Comparison of ENCODE assay signal across 9 mouse cellular contexts in genomic region chr8:81341191-81341590, GRCm38 (mm10). TPM values are rescaled to one million over a fixed set of nuclear protein-coding genes. Genes with fewer than 3 reads are reported as not detected.
DNase-seq lines count a peak whose midpoint lies in the region; ATAC-seq and TF ChIP-seq lines count a peak whose summit lies in the region.
"Had no signal": no experiment of that assay in that cellular context is flagged by ENCODE, and none has a peak within 500 bp of the region (broad histone marks: within the 10 kb centered on the region; RNA-seq: fewer than 3 reads in every experiment).

No protein-coding gene starts in this region.

- no peaks in the 10 kb centered on the region for H3K36me3 ChIP-seq in hindbrain, embryonic 11.5 days (ENCODE audit: control insufficient read depth, insufficient read depth, low read length)
- H3K36me3 ChIP-seq in liver, embryonic 14.5 days (replicated peaks; ENCODE audit: control insufficient read depth, insufficient read depth, low read depth), result no peaks in the 10 kb centered on the region

- no peaks in the 10 kb centered on the region for H3K9me3 ChIP-seq in hindbrain, embryonic 11.5 days (ENCODE audit: control insufficient read depth, low read length)
- no peaks in the 10 kb centered on the region for H3K9me3 ChIP-seq in liver, embryonic 14.5 days (ENCODE audit: control insufficient read depth, low read length)

- peak in 1 of 2 experiments; percentile 32 for DNase-seq in cerebellum, adult 2 months
- DNase-seq in cerebellum, adult 18-20 months, result no peak
- no peak for DNase-seq in hindbrain, embryonic 11.5 days (ENCODE audit: low spot score)
- DNase-seq in liver, embryonic 14.5 days (ENCODE audit: low read depth in 3 of 3, low spot score in 3 of 3), result no peak
- DNase-seq in testis, postnatal 10 days (ENCODE audit: low spot score), result no peak
- no peak for DNase-seq in spleen, postnatal 36 days (ENCODE audit: low spot score in 2 of 2)
- no peak for DNase-seq in c-Kit-positive CD71-positive TER-119-positive erythroid progenitor cells, embryonic 14.5 days (ENCODE audit: low spot score)

- H3K4me2 ChIP-seq in hindbrain, embryonic 11.5 days (replicated peaks; ENCODE audit: low read depth, low read length), result peak overlapping the region; percentile 74
- H3K4me2 ChIP-seq in liver, embryonic 14.5 days (ENCODE audit: low read depth), result peak overlapping the region; percentile 63; the same call in 1 of the 2 replicates

- peak; percentile 1 for ATAC-seq in CD4-positive, CD25-positive, alpha-beta regulatory T cell, adult 4 months
- ATAC-seq in hindbrain, embryonic 11.5 days (ENCODE audit: low FRiP score), result no peak
- ATAC-seq in liver, embryonic 14.5 days (ENCODE audit: insufficient read depth), result no peak

- H3K27me3 ChIP-seq in cerebellum, adult 2 months (ENCODE audit: control insufficient read depth, insufficient read depth, low read length), result no peaks in the 10 kb centered on the region
- no peaks in the 10 kb centered on the region for H3K27me3 ChIP-seq in hindbrain, embryonic 11.5 days (ENCODE audit: control insufficient read depth, insufficient read depth, low read length)
- no peaks in the 10 kb centered on the region; the same call in 1 of the 2 replicates for H3K27me3 ChIP-seq in liver, embryonic 14.5 days (ENCODE audit: control insufficient read depth, insufficient read depth, low read length)

- H3K9ac ChIP-seq in hindbrain, embryonic 11.5 days (ENCODE audit: low read depth, low read length), result no peak overlapping the region
- H3K9ac ChIP-seq in liver, embryonic 14.5 days (replicated peaks), result no peak overlapping the region

- TF ChIP-seq CTCF in cerebellum, adult 2 months (IDR thresholded peaks at IDR 0.05; ENCODE audit: borderline replicate concordance, insufficient read depth, low read depth, low read length), result no peak
- no peak for TF ChIP-seq CTCF in liver, embryonic 14.5 days (IDR thresholded peaks at IDR 0.05; ENCODE audit: low read depth)

- H3K27ac ChIP-seq in cerebellum, adult 2 months (ENCODE audit: insufficient read depth, low read length), result peak overlapping the region; percentile 24; the same call in 1 of the 2 replicates
- H3K27ac ChIP-seq in hindbrain, embryonic 11.5 days (ENCODE audit: low read depth, low read length), result no peak overlapping the region
- H3K27ac ChIP-seq in liver, embryonic 14.5 days, result no peak overlapping the region

- H3K4me1 ChIP-seq in cerebellum, adult 2 months (ENCODE audit: control insufficient read depth, insufficient read depth, low read length), result no peaks in the 10 kb centered on the region
- H3K4me1 ChIP-seq in hindbrain, embryonic 11.5 days (replicated peaks; ENCODE audit: control insufficient read depth, insufficient read depth, low read length), result peaks cover 2% of the 10 kb centered on the region; the same call in 1 of the 2 replicates
- H3K4me1 ChIP-seq in liver, embryonic 14.5 days (replicated peaks; ENCODE audit: control insufficient read depth in 2 of 2, insufficient read depth in 2 of 2, low read length in 1 of 2), result no peaks in the 10 kb centered on the region

- no peak for TF ChIP-seq POLR2A in cerebellum, adult 2 months (IDR thresholded peaks at IDR 0.05; ENCODE audit: borderline replicate concordance, insufficient read depth, low read length)

- WGBS in cerebellum, adult 2 months, result 40% methylated on average over 5 of the region's 5 CpGs
- WGBS in hindbrain, embryonic 11.5 days, result 51% methylated on average over 5 of the region's 5 CpGs
- 32% methylated on average over 5 of the region's 5 CpGs for WGBS in liver, embryonic 14.5 days (ENCODE audit: insufficient replicate concordance)

- peak overlapping the region; percentile 92 for H3K4me3 ChIP-seq in cerebellum, adult 2 months (replicated peaks; ENCODE audit: insufficient read depth, low read depth, low read length)
- peak overlapping the region; percentile 46; the same call in 1 of the 2 replicates for H3K4me3 ChIP-seq in hindbrain, embryonic 11.5 days (ENCODE audit: low read depth, low read length)
- no peak overlapping the region for H3K4me3 ChIP-seq in liver, embryonic 14.5 days (ENCODE audit: insufficient read depth in 1 of 2, low read depth in 2 of 2, low read length in 2 of 2)

- TF ChIP-seq EP300 in liver, embryonic 14.5 days (IDR thresholded peaks at IDR 0.05; ENCODE audit: low read depth), result no peak

RNA-seq across cellular contexts. Expression of gene Inpp4b, which starts 1.2 kb away (rescaled TPM):
- 11.8 and 14.3 TPM in 2 replicates for polyA plus RNA-seq in cerebellum, adult 2 months (2012; rRNA removed)
- polyA plus RNA-seq in CD4-positive, CD25-positive, alpha-beta regulatory T cell, adult 4 months (2017; shearing (Covaris generic)), result 100 to 1,000 TPM; 673 to 808 TPM
- 3.5 and 7.0 TPM in 2 replicates for polyA plus RNA-seq in hindbrain, embryonic 11.5 days (2014; fragmentation: Nextera tagmentation; extraction: Ambion mirVana)
- polyA plus RNA-seq in liver, embryonic 14.5 days (2012; rRNA removed), result 0.15 and 0.25 TPM in 2 replicates
- 0.77 and 1.8 TPM in 2 replicates for polyA plus RNA-seq in liver, embryonic 14.5 days (2014; fragmentation: Nextera tagmentation; extraction: Ambion mirVana)
- polyA plus RNA-seq: erythroblast, embryonic 14.5 days had no signal

Comparison
In these comparisons a context has a peak if more than half of its experiments do, and no peak if none do; other contexts are left out.
1. H3K4me3 ChIP-seq: peak in cerebellum, adult 2 months (single experiment) and hindbrain, embryonic 11.5 days (single experiment); none in liver, embryonic 14.5 days (0 of 2).
2. RNA of gene Inpp4b, which starts 1.2 kb away (polyA plus RNA-seq): 673 to 808 TPM in CD4-positive, CD25-positive, alpha-beta regulatory T cell, adult 4 months; 11.8 to 14.3 TPM in cerebellum, adult 2 months, 3.5 to 7.0 TPM in hindbrain, embryonic 11.5 days and 0.15 to 1.8 TPM in liver, embryonic 14.5 days; every median in the first group is over 10 times any median in the second.